Mouse (Mus musculus) A20 (cell line): ENCODE data around the gene Phldb1.

Experiments used
- DNase-seq: peaks from one replicate; pipeline ENCODE4 v3.0.0-alpha.2; 2011; ENCODE audit warnings: low read depth, low spot score

Gene Phldb1

GRCm38 (mm10) chr9:44709600-44709999 is 25.4 kb downstream of the Phldb1 start:
- DNase-seq = peak; percentile 60

GRCm38 (mm10) chr9:44708925-44709324 is 26.1 kb downstream of the Phldb1 start:
- DNase-seq = no peak

DNA sequence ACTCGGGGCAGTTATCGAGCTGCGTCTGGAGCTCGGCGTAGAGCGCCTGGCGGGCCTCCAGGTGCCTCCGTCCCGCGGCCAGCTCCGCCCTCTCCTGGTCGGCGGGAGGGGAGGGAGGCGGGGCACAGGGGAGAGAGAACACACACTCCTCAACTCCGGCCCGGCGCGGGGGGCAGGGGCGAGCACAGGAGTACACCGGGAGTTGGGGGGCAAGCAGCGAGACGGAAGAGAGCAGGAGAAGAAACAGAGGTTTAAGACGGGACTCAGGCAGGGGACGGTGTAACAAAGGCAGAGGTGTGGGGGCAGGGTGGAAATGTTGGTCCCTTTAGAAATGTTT is 26.6 kb downstream of the Phldb1 start:
- DNase-seq = no peak

GRCm38 (mm10) chr9:44707749-44708428 is 27.1 kb downstream of the Phldb1 start:
- no peak for DNase-seq

DNA sequence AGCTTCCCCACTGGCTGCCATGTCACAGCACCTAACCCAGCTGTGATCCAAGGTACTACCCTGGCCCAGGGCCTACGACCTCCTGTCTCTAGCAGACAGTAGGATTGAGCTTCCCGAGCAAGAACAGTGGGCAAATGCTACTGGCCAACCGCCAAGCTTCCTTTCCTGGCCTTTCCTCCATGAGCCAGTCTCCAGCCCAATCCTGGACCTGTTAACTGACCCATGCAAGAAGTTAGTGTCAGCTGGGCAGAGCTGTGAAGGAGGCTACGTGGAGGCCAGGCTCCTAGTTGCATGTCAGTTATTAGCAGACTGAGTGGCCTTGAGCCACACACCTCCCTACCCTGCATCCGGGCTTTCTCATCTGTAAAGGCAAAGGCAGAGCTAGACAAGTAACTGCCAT is 35.3 kb downstream of the Phldb1 start:
- no peak for DNase-seq

- no peak for DNase-seq
These were observed 35.8 kb downstream of the Phldb1 start for GRCm38 (mm10) chr9:44699196-44699595.

DNA sequence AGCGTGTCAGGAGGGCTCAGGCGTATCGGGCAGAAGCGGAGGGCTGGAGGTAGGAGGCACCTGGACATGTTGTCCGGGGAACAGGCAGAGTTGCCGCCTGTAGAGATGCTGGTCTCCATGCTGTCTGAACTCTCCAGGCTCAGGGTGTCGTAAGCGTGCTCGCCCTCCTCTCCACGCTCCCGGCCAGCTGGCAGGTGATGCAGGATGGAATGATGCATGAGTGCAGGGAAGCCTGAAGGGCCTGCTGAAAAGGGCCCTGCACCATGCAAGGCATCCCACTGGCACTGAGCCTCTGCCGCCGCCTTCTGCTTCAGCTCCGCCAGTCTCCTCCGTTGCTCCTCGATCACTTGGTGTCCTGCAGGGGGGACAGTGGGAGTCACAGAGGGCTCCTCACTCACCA is 37.1 kb downstream of the Phldb1 start:
- no peak for DNase-seq

DNA sequence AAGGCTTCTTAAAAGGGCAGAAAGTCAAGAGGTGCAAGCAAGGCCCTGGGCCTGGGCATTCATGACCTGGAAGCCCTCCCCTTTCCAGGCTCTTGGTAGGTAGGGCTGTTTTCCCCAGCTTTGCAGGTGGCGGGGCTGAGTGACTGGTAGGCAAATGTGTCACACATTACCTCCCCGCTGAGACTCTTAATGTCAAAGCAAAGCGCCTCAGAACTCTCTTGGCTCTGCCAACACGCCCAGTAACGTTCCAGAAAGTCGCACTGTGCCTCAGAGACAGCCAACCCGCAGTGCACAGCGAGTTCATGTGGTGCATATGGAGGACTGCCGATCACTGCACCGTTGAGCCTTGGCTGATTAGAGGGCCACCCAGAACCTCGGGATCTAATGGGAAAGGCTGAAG is 41.9 kb downstream of the Phldb1 start:
- no peak for DNase-seq

DNA sequence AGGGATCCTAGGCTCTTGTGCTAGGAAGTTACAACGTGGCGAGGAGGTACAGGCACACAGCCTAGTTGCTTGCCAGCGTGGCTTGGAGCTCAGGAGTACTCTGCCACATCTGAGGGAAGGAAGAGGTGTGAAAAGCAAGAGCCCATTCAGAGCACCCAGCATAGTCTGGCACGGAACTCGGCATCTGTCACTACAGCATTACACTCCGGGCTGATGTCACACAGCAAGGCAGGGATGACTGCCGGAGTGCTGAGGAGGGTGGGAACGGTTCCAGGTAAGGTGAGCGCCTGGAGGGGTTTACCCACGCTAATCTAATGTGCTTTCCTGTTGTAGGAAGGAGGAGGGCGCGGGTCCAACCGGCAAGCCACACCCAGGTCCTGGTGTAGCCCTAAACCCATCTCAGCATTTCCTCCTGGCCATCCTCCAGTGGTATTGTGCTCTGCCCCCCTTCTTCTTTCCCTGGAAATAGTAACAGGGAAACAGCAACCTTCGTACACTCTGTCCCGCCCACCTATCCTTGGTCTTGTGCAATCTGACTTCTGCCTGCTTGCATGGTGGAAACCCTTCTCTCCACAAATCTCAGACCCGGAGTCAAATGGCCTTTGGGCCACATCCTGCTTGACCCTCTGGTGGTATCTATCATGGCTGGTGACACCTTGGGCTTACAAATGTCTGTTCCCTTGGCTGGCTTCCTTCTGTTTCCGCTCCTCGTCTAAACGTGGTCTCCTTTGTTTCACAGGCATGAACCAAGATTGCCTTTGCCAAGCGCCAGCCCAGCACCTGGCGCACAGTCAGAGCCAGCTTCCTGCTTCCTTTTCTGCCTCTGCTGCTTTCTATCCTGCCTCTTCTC is 43.1 kb downstream of the Phldb1 start:
- no peak for DNase-seq

DNA sequence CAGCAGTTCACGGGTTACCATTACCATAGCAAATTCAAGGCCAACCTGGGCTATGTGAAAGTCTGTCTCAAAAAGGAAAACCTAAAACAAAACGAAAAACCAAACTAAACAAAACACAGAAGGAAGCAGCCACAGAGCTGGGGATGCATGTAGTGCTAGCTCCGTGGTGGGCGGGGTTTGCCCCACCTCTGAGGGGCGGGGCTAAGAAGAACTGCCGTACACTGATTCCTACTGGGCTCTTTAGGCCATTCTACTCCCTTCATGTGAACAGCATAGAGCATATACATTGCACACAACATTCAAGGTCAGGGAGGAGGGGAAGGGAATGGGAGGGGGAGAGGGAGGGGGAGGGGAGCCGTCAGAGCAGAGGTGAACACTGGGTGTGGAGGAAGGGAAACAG is 44.4 kb downstream of the Phldb1 start:
- DNase-seq = peak; percentile 72

DNA sequence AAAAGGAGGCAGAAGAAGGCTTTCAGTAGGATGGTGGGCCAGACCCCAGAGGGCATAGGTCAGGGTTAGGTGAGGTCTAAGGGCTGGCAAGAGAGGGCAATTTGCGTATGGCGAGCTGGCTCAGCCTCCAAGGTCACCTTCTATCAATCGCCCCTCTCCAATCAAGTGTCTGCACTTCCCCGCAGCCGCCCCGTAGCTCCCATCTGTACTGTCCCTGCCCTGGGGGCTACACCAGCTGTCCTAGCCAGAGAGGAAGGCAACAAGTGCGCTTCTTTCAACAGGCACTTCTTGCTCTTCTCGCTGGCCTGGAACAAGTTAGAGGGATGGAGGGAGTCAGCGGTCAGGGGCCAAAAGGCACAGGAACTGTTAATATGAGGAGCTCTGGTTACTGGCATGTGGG is 47.0 kb downstream of the Phldb1 start:
- no peak for DNase-seq

- DNase-seq = no peak
These were observed 48.4 kb downstream of the Phldb1 start for GRCm38 (mm10) chr9:44686638-44687037.

DNA sequence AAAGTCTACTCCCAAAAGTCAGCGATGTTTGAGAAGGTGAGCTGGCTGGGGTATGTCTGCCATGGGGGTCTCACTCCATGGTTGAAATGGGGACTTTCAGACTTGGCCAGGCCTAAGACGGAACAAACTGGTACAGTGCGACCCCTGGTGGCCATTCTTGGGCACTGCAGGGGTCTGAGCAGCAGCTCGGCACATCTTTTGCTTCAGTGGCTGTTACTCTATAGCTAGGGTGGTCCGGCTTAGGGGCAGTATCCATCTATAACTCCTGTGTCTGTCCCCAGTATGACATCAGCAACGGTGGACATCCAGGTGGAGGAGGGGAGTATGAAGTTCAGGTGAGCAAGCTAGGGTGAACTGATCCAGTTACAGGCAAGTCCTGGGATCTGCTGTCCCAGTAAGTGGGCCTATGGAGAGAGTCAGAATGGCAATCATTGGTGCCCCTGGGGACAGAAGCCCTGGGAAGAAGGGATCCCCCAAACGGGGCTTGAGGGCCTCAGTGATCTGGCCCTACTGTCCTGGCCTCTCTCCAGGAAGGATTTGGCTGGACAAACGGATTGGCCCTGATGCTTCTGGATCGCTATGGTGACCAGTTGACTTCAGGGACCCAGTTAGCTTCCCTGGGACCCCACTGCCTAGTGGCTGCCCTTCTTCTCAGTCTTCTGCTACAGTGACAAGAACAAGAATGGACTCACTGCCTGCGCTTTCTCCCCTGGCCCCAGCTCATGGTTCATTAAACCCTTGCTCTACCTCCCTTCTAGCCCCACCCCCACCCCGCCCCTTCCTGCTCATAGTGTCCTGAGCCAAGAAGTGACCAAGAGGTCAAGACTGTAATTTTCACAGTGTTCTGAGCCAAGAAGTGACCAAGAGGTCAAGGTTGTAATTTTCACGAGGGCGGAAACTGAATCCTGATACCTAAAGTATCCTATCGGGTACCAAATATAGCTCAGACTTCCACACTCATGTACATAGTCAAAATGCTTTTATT is 49.4 kb downstream of the Phldb1 start:
- DNase-seq = peak; percentile 69

DNA sequence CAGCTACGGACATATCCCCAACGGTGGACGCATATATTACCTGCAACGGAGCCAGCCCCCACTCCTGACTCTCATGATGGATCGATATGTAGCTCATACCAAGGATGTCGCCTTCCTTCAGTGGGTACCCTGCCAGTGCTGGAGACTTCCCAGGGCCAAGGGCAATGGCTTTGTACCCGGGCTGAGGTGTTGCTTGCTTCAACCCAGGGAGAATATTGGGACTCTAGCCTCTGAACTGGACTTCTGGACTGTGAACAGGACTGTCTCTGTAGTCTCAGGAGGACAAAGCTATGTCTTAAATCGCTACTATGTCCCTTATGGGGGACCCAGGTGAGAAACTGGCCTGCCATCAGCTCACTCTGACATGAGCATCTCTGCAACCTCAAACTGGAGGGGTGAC is 52.0 kb downstream of the Phldb1 start:
- no peak for DNase-seq

- no peak for DNase-seq
These were observed 55.4 kb downstream of the Phldb1 start for GRCm38 (mm10) chr9:44679565-44679964.

- peak; percentile 37 for DNase-seq
These were observed 56.6 kb downstream of the Phldb1 start for GRCm38 (mm10) chr9:44678288-44678871.

- no peak for DNase-seq
These were observed 62.0 kb downstream of the Phldb1 start, which contains the start of gene Treh for GRCm38 (mm10) chr9:44673005-44673404. Treh (plus strand) TSS chr9:44673233.

- DNase-seq = no peak
These were observed 62.6 kb downstream of the Phldb1 start for GRCm38 (mm10) chr9:44672291-44672865.

GRCm38 (mm10) chr9:44671416-44671815 is 63.6 kb downstream of the Phldb1 start:
- DNase-seq = no peak

DNA sequence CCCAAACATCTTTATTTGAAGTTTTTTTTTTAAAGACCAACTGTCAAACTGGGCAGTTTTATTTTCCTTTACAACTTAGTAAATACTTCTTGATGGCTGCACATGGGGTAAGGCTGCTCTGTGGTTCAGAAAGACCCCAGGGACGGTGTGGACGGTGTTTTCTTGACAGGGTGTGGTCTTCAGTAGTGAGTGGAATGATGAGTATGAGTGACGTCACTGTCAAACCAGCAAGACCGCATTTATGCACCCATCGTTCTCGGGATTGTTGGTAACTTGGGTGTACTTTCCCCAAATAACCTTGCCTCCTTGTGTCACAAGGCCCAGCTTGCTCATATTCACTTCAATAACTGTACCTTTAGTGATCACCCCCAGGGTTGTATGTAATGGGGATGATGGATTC is 71.3 kb downstream of the Phldb1 start:
- no peak for DNase-seq
